Mouse (Mus musculus): Measurements from ENCODE around the gene Ier5l.

Gene Ier5l

GRCm38 (mm10) chr2:30441518-30442497 lies 32.2 kb downstream of the Ier5l start:
- no peak for DNase-seq (ENCODE audit: extremely low read depth, low read depth)

GRCm38 (mm10) chr2:30440701-30441517 lies 33.1 kb downstream of the Ier5l start:
- DNase-seq (ENCODE audit: extremely low read depth, low read depth) = peak; percentile 15

- DNase-seq (ENCODE audit: extremely low read depth, low read depth) = no peak
These were observed 33.8 kb downstream of the Ier5l start for GRCm38 (mm10) chr2:30440211-30440700.

GRCm38 (mm10) chr2:30439631-30440030 lies 34.4 kb downstream of the Ier5l start:
- no peak for DNase-seq (ENCODE audit: extremely low read depth, low read depth)

- DNase-seq (ENCODE audit: extremely low read depth, low read depth) = no peak
These were observed 36.2 kb downstream of the Ier5l start for GRCm38 (mm10) chr2:30437791-30438190.

- DNase-seq (ENCODE audit: extremely low read depth, low read depth) = no peak
These were observed 37.2 kb downstream of the Ier5l start for GRCm38 (mm10) chr2:30436809-30437208.

GRCm38 (mm10) chr2:30436156-30436545 lies 37.9 kb downstream of the Ier5l start:
- DNase-seq (ENCODE audit: extremely low read depth, low read depth) = no peak

GRCm38 (mm10) chr2:30435326-30436155 lies 38.5 kb downstream of the Ier5l start:
- DNase-seq (ENCODE audit: extremely low read depth, low read depth) = peak; percentile 38

GRCm38 (mm10) chr2:30429156-30429555 lies 44.9 kb downstream of the Ier5l start:
- DNase-seq (ENCODE audit: extremely low read depth, low read depth) = no peak

Data from MEL-GATA-1-ER (cell line).